Mouse (Mus musculus): ENCODE results near the gene Ttc17. TPM values are rescaled to one million over a fixed set of nuclear protein-coding genes. Genes with fewer than 3 reads are reported as not detected.

The Ttc17 gene
- total RNA-seq, 2 experiments from 2014 or later, result 15.8 to 17.6 TPM

Small RNA genes within 50 kb of the gene (microRNA-seq; reads per million reads assigned to microRNA genes)
- gene Mir670 (ENCODE audit: borderline replicate concordance in 2 of 2), result 0.53 to 1.5 reads per million in 2 experiments

Other genes with a start within 250 kb of the Ttc17 start
- 10 to 100 TPM in 1 of 2 experiments, 1 to 10 TPM in 1; 6.9 to 11.1 TPM for gene Hsd17b12, start 248.7 kb downstream of the Ttc17 start, total RNA-seq (2021)
- 10 to 100 TPM; 17.1 to 18.1 TPM for gene Api5, start 31.4 kb upstream of the Ttc17 start, total RNA-seq (2021)

Data from gastrocnemius, postnatal 25 days (tissue).